Mouse (Mus musculus) CH12.LX (cell line): ENCODE measurements at regions not wholly inside any gene's neighbourhood (a gene's known extent, or its start where the extent isn't known, plus 50 kb on each side); places are given as distances from the start of the nearest gene placed in this dataset.

Source experiments
- CHD2 ChIP-seq: IDR thresholded peaks from 2 replicates; pipeline ENCODE4 v1.6.1; 2011; ENCODE audit warnings: low read length, improper control_type of control experiment
- CTCF ChIP-seq, 2 experiments: IDR thresholded peaks in 1 of 2; conservative IDR thresholded peaks in 1 of 2; 2 replicates each; pipeline ENCODE4 v1.5.1; 2011 to 2012; ENCODE audit warnings: low read depth in 2 of 2, low read length in 2 of 2, improper control_type of control experiment in 1 of 2, inconsistent platforms in 1 of 2, mild to moderate bottlenecking in 1 of 2, moderate library complexity in 1 of 2
- E2F4 ChIP-seq: IDR thresholded peaks from 2 replicates; pipeline ENCODE4 v1.6.1; 2011; ENCODE audit warnings: low read depth, low read length, improper control_type of control experiment; ENCODE audit not compliant: insufficient replicate concordance
- EP300 ChIP-seq: IDR thresholded peaks from 2 replicates; pipeline ENCODE4 v1.6.1; 2011; ENCODE audit warnings: low read length, improper control_type of control experiment
- HCFC1 ChIP-seq: IDR thresholded peaks from 2 replicates; pipeline ENCODE4 v1.6.1; 2012; ENCODE audit warnings: low read depth, mild to moderate bottlenecking, inconsistent platforms, low read length, improper control_type of control experiment
- MAFK ChIP-seq: IDR thresholded peaks from 2 replicates; pipeline ENCODE4 v1.6.1; 2011; ENCODE audit warnings: low read length, improper control_type of control experiment; ENCODE audit not compliant: insufficient replicate concordance
- MYC ChIP-seq: IDR thresholded peaks from 2 replicates; pipeline ENCODE4 v1.6.1; 2011; ENCODE audit warnings: low read depth, mild to moderate bottlenecking, improper control_type of control experiment, low read length
- POLR2A ChIP-seq: IDR thresholded peaks from 2 replicates; pipeline ENCODE4 v1.6.1; 2011; ENCODE audit warnings: low read depth, mild to moderate bottlenecking, improper control_type of control experiment, low read length
- RCOR1 ChIP-seq: conservative IDR thresholded peaks from 2 replicates; pipeline ENCODE4 v1.6.1; 2012; ENCODE audit warnings: low read depth, mild to moderate bottlenecking, inconsistent platforms, low read length, improper control_type of control experiment
- ZNF384 ChIP-seq: IDR thresholded peaks from 2 replicates; pipeline ENCODE4 v1.6.1; 2012; ENCODE audit warnings: low read depth, low read length, improper control_type of control experiment, inconsistent platforms

DNA sequence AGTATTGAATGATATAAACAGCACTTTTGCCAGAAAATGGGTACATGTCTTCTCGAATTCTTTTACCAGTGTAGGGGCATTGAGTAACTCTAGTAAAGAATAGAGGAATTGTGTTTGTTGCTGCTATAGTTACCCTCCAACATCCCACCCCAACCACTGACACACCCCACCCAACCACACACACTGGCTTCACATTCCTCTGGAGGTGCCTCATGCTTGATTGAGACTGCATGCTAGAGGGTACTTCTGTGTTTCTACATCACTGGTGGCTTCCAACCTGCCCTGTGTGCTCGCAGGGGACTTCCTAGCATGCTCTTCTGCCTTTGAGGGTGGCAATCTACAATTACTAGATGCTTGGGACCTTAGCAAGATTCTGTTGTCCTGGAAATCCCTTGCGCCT is 70.5 kb upstream of the Sv2b start:
- TF ChIP-seq MYC (no peak), POLR2A (no peak), RCOR1 (no peak), EP300 (no peak), HCFC1 (no peak), CTCF (conservative IDR thresholded peaks at IDR 0.05 in 1 of 2, IDR thresholded peaks at IDR 0.05 in 1 of 2; ENCODE audit: low read depth in 2 of 2, low read length in 2 of 2) (no peak), E2F4 (no peak), CHD2 (no peak), MAFK (no peak), ZNF384 (no peak)
